Mouse (Mus musculus) CD4-positive, CD25-positive, alpha-beta regulatory T cell (primary cell): ENCODE measurements around the gene Fam168b. TPM values are rescaled to one million over a fixed set of nuclear protein-coding genes. Genes with fewer than 3 reads are reported as not detected.

Experiments
- polyA plus RNA-seq: library from polyadenylated mRNA; unstranded; fragments of 100-300 nt; shearing (Covaris generic); gene quantifications from one replicate; pipeline ENCODE4 v1.2.1, GENCODE M21; 2017

Fam168b gene
- polyA plus RNA-seq, result 103 TPM

DNA sequence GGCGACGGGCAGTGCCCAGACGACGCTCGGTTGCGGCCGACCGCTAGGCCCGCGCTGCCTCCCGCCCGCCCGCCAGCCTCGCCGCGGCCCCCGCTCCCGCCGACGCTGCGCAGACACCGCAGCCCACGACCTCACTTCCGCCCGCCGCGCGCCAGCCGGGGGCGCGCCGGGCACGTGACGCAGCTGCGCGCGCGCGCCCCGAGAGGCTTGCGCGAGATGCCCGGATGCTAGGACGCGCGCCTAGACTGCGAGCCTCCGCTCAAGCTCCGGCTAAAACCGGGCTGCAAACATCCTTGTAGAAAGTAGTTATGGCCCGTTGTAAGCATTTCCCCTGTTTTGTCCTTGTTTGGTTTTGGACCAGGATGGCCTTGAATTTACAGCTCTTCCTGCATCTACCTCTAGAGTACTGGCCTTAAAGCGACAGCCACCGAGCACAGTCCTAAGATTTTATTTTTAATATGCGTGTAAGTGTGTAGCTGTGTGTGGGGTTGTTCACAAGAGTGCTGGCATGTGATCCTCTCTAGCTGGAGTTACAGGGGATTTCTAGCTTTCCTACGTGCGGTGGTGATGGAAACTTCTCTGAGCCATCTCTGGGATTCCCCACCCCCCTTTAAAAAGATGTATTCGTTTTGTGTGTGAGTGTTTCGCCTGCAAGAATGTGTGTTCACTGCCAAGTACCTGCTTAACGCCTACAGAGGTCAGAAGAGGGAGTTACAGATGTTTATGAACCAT, at the start of gene Fam168b:
TSS of gene Fam168b (minus strand) at position 179 of the 732 bp plus-strand sequence.

GRCm38 (mm10) chr1:34849745-34850342, 7.0 kb upstream of the Fam168b start, which contains the start of gene Plekhb2:
TSS of gene Plekhb2 (plus strand) at chr1:34849976.

Other genes starting within 250 kb of the Fam168b start
- 99.4 TPM for gene Plekhb2, start 6.9 kb upstream of the Fam168b start, polyA plus RNA-seq